Mouse (Mus musculus) left cerebral cortex, adult 11 months (tissue): ENCODE measurements around the gene Rfxank.

Experiments used
- DNase-seq: peaks from one replicate; pipeline ENCODE4 v3.0.0; 2022; ENCODE audit warnings: low spot score

The Rfxank gene

GRCm38 (mm10) chr8:70147678-70148607, 9.0 kb upstream of the Rfxank start:
- no peak for DNase-seq

GRCm38 (mm10) chr8:70139981-70140380, 1.0 kb upstream of the Rfxank start:
- no peak for DNase-seq

- no peak for DNase-seq
Measured at GRCm38 (mm10) chr8:70137890-70138289, 1.1 kb downstream of the Rfxank start.

GRCm38 (mm10) chr8:70136591-70136990, 2.4 kb downstream of the Rfxank start:
- no peak for DNase-seq

GRCm38 (mm10) chr8:70134931-70135330, 4.0 kb downstream of the Rfxank start:
- no peak for DNase-seq

GRCm38 (mm10) chr8:70134086-70134485, 4.9 kb downstream of the Rfxank start:
- no peak for DNase-seq

- peak; percentile 60 for DNase-seq
Measured at GRCm38 (mm10) chr8:70131166-70131883, 7.6 kb downstream of the Rfxank start, which contains the start of gene Nr2c2ap. TSS of gene Nr2c2ap (plus strand) at chr8:70131333.

GRCm38 (mm10) chr8:70130066-70130465, 8.9 kb downstream of the Rfxank start:
- no peak for DNase-seq

GRCm38 (mm10) chr8:70129309-70129952, 9.5 kb downstream of the Rfxank start:
- DNase-seq: peak; percentile 70

- DNase-seq: no peak
Measured at GRCm38 (mm10) chr8:70128435-70128834, 10.5 kb downstream of the Rfxank start.

- no peak for DNase-seq
Measured at GRCm38 (mm10) chr8:70124992-70125391, 14.0 kb downstream of the Rfxank start.

- DNase-seq: no peak
Measured at GRCm38 (mm10) chr8:70122863-70123262, 16.1 kb downstream of the Rfxank start.

GRCm38 (mm10) chr8:70120667-70121066, 18.3 kb downstream of the Rfxank start, which contains the start of gene Ncan:
TSS of gene Ncan (minus strand) at chr8:70120873.
- peak; percentile 85 for DNase-seq

GRCm38 (mm10) chr8:70118726-70119700, 19.9 kb downstream of the Rfxank start:
- DNase-seq: peak; percentile 72

GRCm38 (mm10) chr8:70117611-70118010, 21.3 kb downstream of the Rfxank start:
- DNase-seq: no peak

- DNase-seq: no peak
Measured at GRCm38 (mm10) chr8:70114892-70115291, 24.1 kb downstream of the Rfxank start.

- DNase-seq: no peak
Measured at GRCm38 (mm10) chr8:70114488-70114887, 24.5 kb downstream of the Rfxank start.

GRCm38 (mm10) chr8:70112401-70113016, 26.4 kb downstream of the Rfxank start:
- no peak for DNase-seq

GRCm38 (mm10) chr8:70111192-70111795, 27.7 kb downstream of the Rfxank start:
- DNase-seq: no peak

GRCm38 (mm10) chr8:70110451-70110850, 28.5 kb downstream of the Rfxank start:
- no peak for DNase-seq
